Mouse (Mus musculus): ENCODE data around the gene Chuk.

DNA sequence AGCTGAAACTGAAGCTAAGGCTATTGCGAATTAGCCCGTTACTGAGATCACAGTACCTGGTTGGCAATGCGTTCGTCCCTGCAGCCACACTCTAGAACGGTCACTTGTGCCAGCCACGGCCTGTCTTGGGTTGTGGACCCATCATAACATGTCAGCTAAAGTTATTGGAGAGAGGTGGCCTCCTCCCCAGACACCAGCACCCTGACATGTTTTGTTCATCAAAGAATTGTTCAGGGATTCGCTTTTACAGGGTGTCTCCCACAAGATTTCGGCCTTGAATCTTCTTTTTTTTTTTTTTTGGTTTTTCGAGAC is 39.2 kb upstream of the Chuk start:
- no peak; the same call in 1 of the 2 replicates for TF ChIP-seq POLR2A (IDR thresholded peaks at IDR 0.05; ENCODE audit: insufficient read depth, low read depth, low read length)
- no peak for TF ChIP-seq CTCF (IDR thresholded peaks at IDR 0.05; ENCODE audit: insufficient read depth, low read depth, low read length)
